Mouse (Mus musculus): Measurements from ENCODE around the gene Gtsf2. TPM values are rescaled to one million over a fixed set of nuclear protein-coding genes. Genes with fewer than 3 reads are reported as not detected.

Gtsf2 gene
- polyA plus RNA-seq, 3 experiments from 2014 or later: not detected

Other genes with a start within 250 kb of the Gtsf2 start
- 10 to 100 TPM; 21.7 to 48.8 (median 23.8) TPM for gene Cbx5, start 208.7 kb downstream of the Gtsf2 start, polyA plus RNA-seq (2017; shearing (Covaris generic))
- gene Hnrnpa1, start 208.0 kb downstream of the Gtsf2 start, polyA plus RNA-seq (2017; shearing (Covaris generic)): 100 to 1,000 TPM; 360 to 441 (median 366) TPM
- gene Nfe2, start 190.1 kb downstream of the Gtsf2 start, polyA plus RNA-seq (2017; shearing (Covaris generic)): 1 to 10 TPM in 2 of 3 experiments, under 1 TPM in 1; 0.96 to 1.3 (median 1.1) TPM
- 100 to 1,000 TPM; 216 to 248 (median 223) TPM for gene Copz1, start 175.8 kb downstream of the Gtsf2 start, polyA plus RNA-seq (2017; shearing (Covaris generic))
- gene Gpr84, start 137.9 kb downstream of the Gtsf2 start, polyA plus RNA-seq (2017; shearing (Covaris generic)): not detected
- not detected for gene Zfp385a, start 108.4 kb downstream of the Gtsf2 start, polyA plus RNA-seq (2017; shearing (Covaris generic))
- gene Itga5, start 81.7 kb downstream of the Gtsf2 start, polyA plus RNA-seq (2017; shearing (Covaris generic)): 1 to 10 TPM in 2 of 3 experiments, under 1 TPM in 1; 0.74 to 1.8 (median 1.5) TPM
- gene Gtsf1, start 18.0 kb downstream of the Gtsf2 start, polyA plus RNA-seq (2017; shearing (Covaris generic)): under 1 TPM in 1 of 3 experiments, not detected in 2; 0.62 TPM
- 10 to 100 TPM; 78.2 to 92.5 (median 81.4) TPM for gene Nckap1l, start 5.3 kb upstream of the Gtsf2 start, polyA plus RNA-seq (2017; shearing (Covaris generic))
- gene Pde1b, start 54.6 kb upstream of the Gtsf2 start, polyA plus RNA-seq (2017; shearing (Covaris generic)): 1 to 10 TPM; 2.4 to 3.4 (median 3.0) TPM
- under 1 TPM in 1 of 3 experiments, not detected in 2; 0.51 TPM for gene Ppp1r1a, start 89.5 kb upstream of the Gtsf2 start, polyA plus RNA-seq (2017; shearing (Covaris generic))
- gene Glycam1, start 116.6 kb upstream of the Gtsf2 start, polyA plus RNA-seq (2017; shearing (Covaris generic)): not detected